Mouse (Mus musculus) bone marrow, adult 2 months (tissue): Measurements from ENCODE around the gene Capzb. TPM values are rescaled to one million over a fixed set of nuclear protein-coding genes. Genes with fewer than 3 reads are reported as not detected.

ENCODE experiments used
- H3K27ac ChIP-seq: fragments of 200-500 bp; 2 replicates; pipeline ENCODE4 v1.5.1; 2012; ENCODE audit warnings: low read depth, mild to moderate bottlenecking, control low read depth, inconsistent platforms, low read length; ENCODE audit not compliant: control insufficient read depth, poor library complexity, insufficient read depth
- H3K4me1 ChIP-seq: fragments of 200-500 bp; 2 replicates; pipeline ENCODE4 v1.6.1; 2011; ENCODE audit warnings: low read length; ENCODE audit not compliant: control insufficient read depth, insufficient read depth
- H3K4me3 ChIP-seq: fragments of 200-500 bp; replicated peaks from 2 replicates; pipeline ENCODE3; 2011; ENCODE audit warnings: mild to moderate bottlenecking, low read depth, low read length, control low read depth; ENCODE audit not compliant: control insufficient read depth
- CTCF ChIP-seq: fragments of 200-500 bp; IDR thresholded peaks from 2 replicates; pipeline ENCODE4 v1.5.1; 2011; ENCODE audit warnings: low read length, control low read depth; ENCODE audit not compliant: control insufficient read depth, insufficient read depth
- POLR2A ChIP-seq: fragments of 200-500 bp; IDR thresholded peaks from 2 replicates; pipeline ENCODE4 v1.6.1; 2011; ENCODE audit warnings: low read depth, mild to moderate bottlenecking, control low read depth, low read length, borderline replicate concordance; ENCODE audit not compliant: control insufficient read depth
- WGBS: fragments of 180-500 bp; shearing (Covaris S2); methylation state at CpG from one replicate; pipeline ENCODE4 v1.1.7; 2018; 5-methylcytosine and 5-hydroxymethylcytosine counted together
- polyA plus RNA-seq: library from polyadenylated mRNA; stranded (reverse); fragments of >200 nt; gene quantifications from 2 replicates; pipeline ENCODE4 v1.2.4, GENCODE M21; 2011; ENCODE audit warnings: low replicate concordance; ENCODE audit not compliant: missing spikeins, insufficient read depth, insufficient read length

The Capzb gene
- polyA plus RNA-seq, 1 experiment: 160 TPM

DNA sequence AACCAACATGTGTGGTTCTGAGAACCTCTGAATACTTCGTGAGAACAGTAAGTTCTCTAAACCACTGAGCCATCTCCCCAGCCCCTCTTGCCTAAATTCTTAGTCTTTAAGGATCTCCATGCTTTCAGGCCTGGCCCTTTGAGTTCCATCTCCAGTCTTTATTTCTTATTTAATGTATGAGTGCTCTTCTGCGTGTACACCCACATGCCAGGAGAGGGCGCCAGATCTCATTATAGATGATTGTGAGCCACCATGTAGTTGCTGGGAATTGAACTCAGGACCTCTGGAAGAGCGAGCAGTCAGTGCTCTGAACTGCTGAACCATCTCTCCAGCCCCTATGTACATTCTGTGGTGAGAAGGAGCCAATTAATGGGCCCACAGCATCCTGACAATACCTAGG, 119.9 kb downstream of the Capzb start:
- no peak overlapping the region for H3K27ac ChIP-seq
- peaks cover 4% of the 10 kb centered on the region for H3K4me1 ChIP-seq
- 48% methylated on average over 4 of the region's 4 CpGs for WGBS
- TF ChIP-seq CTCF (peak; percentile 45), POLR2A (no peak)
- no peak overlapping the region for H3K4me3 ChIP-seq

DNA sequence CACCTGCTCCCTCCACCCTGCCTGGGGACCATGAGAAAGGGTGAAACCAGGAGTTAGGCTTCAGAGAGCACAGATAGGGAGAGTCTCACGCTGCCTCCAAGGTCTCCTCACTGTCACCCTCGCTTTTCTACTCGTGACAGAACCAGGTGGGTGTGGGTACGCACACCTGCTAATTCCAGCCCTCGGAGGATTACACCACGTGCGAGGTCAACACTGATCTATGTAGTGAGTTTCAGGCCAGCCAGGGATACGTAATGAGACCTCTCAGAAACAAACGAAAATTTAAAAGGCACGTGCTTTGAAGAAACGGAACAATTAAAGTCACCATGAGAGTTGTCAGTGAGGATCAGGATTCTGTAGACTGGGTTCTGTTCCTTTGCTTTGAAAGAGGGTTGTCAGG, 125.8 kb downstream of the Capzb start:
- TF ChIP-seq CTCF (no peak), POLR2A (no peak)
- 89% methylated on average over 11 of the region's 11 CpGs for whole genome bisulfite sequencing
- Histone ChIP-seq H3K4me1 (no peaks in the 10 kb centered on the region), H3K4me3 (no peak overlapping the region), H3K27ac (no peak overlapping the region)

- no peak overlapping the region for H3K4me3 ChIP-seq
- TF ChIP-seq POLR2A (no peak), CTCF (no peak)
- no peak overlapping the region for H3K27ac ChIP-seq
- 76% methylated on average over 4 of the region's 4 CpGs for WGBS
- H3K4me1 ChIP-seq: no peaks in the 10 kb centered on the region
Observed at GRCm38 (mm10) chr4:139319740-139320139, 127.0 kb downstream of the Capzb start.

DNA sequence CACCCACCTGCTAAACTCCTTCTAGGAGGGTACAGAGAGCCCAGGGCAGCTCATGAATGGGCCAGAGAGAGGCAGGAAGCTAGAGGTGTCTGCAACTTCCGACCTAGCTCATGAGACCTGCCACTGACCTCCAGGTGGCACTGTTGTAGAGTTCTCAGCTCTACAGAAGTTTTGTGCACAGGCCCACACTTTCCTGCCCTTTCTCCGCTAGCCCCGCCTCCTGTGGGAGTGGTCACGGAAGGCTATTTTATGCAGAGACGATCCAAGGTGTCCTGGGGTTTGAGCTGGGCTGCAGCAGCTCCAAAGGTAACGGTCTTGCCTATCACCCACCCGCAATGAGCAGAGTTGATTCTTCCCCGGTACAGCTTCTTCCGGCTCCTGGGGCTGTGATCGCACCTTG, 137.9 kb downstream of the Capzb start:
- Histone ChIP-seq H3K27ac (peak overlapping the region; percentile 27; the same call in 1 of the 2 replicates), H3K4me3 (peak overlapping the region; percentile 80), H3K4me1 (no peaks in the 10 kb centered on the region)
- no peak for TF ChIP-seq POLR2A
- peak; percentile 89 for TF ChIP-seq CTCF
- WGBS: 3% methylated on average over 10 of the region's 10 CpGs

GRCm38 (mm10) chr4:139334631-139335295, 142.1 kb downstream of the Capzb start:
- TF ChIP-seq CTCF (no peak), POLR2A (no peak)
- no peak overlapping the region for H3K4me3 ChIP-seq
- no peaks in the 10 kb centered on the region for H3K4me1 ChIP-seq
- WGBS: 44% methylated on average over 9 of the region's 9 CpGs
- peak overlapping the region; percentile 56; the same call in 1 of the 2 replicates for H3K27ac ChIP-seq

GRCm38 (mm10) chr4:139335507-139335906, 142.8 kb downstream of the Capzb start:
- Histone ChIP-seq H3K27ac (peak overlapping the region; percentile 56), H3K4me3 (no peak overlapping the region), H3K4me1 (no peaks in the 10 kb centered on the region)
- 59% methylated on average over 7 of the region's 7 CpGs for WGBS
- TF ChIP-seq CTCF (no peak), POLR2A (no peak)

DNA sequence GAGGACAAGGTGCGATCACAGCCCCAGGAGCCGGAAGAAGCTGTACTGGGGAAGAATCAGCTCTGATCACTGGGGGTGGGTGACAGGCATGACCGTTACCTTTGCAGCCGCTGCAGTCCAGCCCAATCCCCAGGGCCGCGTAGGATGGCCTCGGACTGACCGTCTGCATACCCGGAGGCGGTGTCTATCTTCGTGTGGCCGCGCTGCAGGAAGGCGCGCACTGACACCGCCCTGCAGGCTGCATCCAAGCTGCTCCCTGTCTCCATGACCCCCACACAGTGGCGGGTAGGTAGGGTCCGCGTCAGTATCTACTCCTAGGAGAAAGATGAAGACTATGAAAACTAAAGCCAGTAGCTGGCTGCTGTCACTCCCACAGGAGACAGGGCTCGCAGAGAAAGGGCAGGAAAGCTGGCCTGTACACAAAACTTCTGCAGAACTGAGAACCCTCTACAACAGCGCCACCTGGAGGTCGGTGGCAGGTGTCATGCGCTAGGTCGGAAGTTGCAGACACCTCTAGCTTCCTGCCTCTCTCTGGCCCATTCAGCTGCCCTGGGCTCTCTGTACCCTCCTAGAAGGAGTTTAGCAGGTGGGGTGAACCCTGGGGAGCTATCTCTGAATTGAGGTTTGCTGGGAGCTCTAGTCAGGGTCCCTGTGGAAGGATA, 144.3 kb downstream of the Capzb start:
- TF ChIP-seq CTCF (peak; percentile 94), POLR2A (peak; percentile 32; the same call in 1 of the 2 replicates)
- Histone ChIP-seq H3K27ac (peak overlapping the region; percentile 24), H3K4me3 (peak overlapping the region; percentile 56), H3K4me1 (peaks cover 1% of the 10 kb centered on the region; the same call in 1 of the 2 replicates)
- 17% methylated on average over 24 of the region's 24 CpGs for WGBS

GRCm38 (mm10) chr4:139338145-139338544, 145.4 kb downstream of the Capzb start:
- 56% methylated on average over 33 of the region's 33 CpGs for WGBS
- peaks cover 3% of the 10 kb centered on the region for H3K4me1 ChIP-seq
- no peak overlapping the region for H3K27ac ChIP-seq
- no peak for TF ChIP-seq POLR2A
- no peak for TF ChIP-seq CTCF
- H3K4me3 ChIP-seq: no peak overlapping the region

DNA sequence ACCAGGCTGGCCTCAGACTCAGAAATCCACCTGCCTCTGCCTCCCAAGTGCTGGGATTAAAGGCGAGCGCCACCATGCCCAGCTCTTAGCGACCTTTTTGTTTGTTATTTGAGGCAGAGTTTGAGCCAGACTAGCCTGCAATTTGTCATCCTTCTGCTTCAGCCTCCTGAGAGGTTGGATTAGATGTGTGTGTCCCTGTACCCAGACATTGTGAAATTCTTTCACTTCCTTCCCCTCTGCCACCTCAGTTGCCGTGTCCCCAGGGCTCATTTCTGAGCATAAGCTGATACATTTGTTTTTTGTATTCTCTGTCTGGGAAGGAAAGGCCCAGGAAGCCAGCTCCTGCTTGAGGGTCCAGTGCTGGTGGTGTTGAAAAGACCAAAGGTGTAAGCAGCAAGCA, 148.1 kb downstream of the Capzb start:
- peak overlapping the region; percentile 68 for H3K27ac ChIP-seq
- H3K4me1 ChIP-seq: peaks cover 3% of the 10 kb centered on the region
- H3K4me3 ChIP-seq: no peak overlapping the region
- no peak for TF ChIP-seq POLR2A
- no peak for TF ChIP-seq CTCF
- WGBS: 36% methylated on average over 4 of the region's 4 CpGs

Other genes with a start within 250 kb of the Capzb start
- not detected in 2 replicates for gene Rnf186, start 225.8 kb upstream of the Capzb start, polyA plus RNA-seq
- 2.7 and 6.0 TPM in 2 replicates for gene Tmco4, start 220.0 kb upstream of the Capzb start, polyA plus RNA-seq
- not detected in 2 replicates for gene Htr6, start 117.3 kb upstream of the Capzb start, polyA plus RNA-seq
- 1.8 and 2.0 TPM in 2 replicates for gene Nbl1, start 99.9 kb upstream of the Capzb start, polyA plus RNA-seq
- gene Minos1, start 61.8 kb upstream of the Capzb start, polyA plus RNA-seq: 135 and 195 TPM in 2 replicates
- gene Pqlc2, start 117.8 kb downstream of the Capzb start, polyA plus RNA-seq: 6.4 and 12.2 TPM in 2 replicates
- 10.9 and 12.1 TPM in 2 replicates for gene Akr7a5, start 117.8 kb downstream of the Capzb start, polyA plus RNA-seq
- 64.0 and 64.4 TPM in 2 replicates for gene Mrto4, start 159.7 kb downstream of the Capzb start, polyA plus RNA-seq
- 15.4 and 18.7 TPM in 2 replicates for gene Emc1, start 159.7 kb downstream of the Capzb start, polyA plus RNA-seq
- 31.7 and 52.8 TPM in 2 replicates for gene Ubr4, start 159.7 kb downstream of the Capzb start, polyA plus RNA-seq